Mouse (Mus musculus): ENCODE data around the gene Tbc1d24. TPM values are rescaled to one million over a fixed set of nuclear protein-coding genes. Genes with fewer than 3 reads are reported as not detected.

Tbc1d24 gene
- total RNA-seq, 2 experiments from 2014 or later = 71.1 to 72.5 TPM

DNA sequence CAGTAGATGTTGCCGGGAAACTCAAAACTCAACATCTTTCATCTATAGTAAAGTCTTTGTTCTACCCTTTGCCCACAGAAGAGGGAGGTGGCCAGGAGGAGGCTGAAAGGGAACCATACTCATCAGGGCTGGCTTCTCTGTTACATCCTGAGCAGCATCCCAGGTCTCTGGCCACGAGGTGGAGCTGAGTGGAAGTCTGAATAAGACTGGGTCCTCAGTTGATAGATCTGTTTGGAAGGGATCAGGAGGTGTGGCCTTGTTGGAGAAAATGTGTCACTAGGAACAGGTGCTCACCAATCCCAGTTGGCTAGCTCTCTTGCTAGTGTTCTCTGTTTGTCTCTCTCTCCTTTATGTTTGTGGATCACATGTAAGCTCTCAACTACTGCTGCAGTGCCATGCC, 10.0 kb downstream of the Tbc1d24 start:
- DNase-seq (ENCODE audit: low spot score in 2 of 2) = no peak
- intact Hi-C loops (cut with DNase I) = no loop called here

DNA sequence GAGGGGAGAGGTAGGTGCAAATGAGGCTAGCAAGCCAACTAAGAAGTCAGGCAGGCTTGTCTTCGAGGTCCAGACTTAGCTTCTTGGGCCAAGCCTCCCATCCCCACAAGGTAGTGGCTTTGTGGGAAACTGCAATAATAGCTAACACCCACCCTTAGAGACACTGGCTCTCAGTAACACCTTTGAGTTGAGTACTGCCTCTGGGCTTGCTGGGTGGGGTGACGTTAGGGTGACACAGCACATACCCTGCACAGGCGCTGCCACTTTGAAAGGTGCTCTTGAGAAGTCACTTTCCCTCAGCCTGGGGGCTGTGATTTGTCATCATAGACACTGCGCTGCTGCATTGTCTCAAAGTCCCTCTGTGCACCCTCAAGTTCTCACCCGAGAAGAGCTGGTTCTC, 11.6 kb downstream of the Tbc1d24 start:
- intact Hi-C loops (cut with DNase I) = no loop called here
- DNase-seq (ENCODE audit: low spot score in 2 of 2) = no peak

- no peak for DNase-seq (ENCODE audit: low spot score in 2 of 2)
- intact Hi-C loops (cut with DNase I) = no loop called here
These were observed 12.1 kb downstream of the Tbc1d24 start for GRCm38 (mm10) chr17:24193268-24193667.

DNA sequence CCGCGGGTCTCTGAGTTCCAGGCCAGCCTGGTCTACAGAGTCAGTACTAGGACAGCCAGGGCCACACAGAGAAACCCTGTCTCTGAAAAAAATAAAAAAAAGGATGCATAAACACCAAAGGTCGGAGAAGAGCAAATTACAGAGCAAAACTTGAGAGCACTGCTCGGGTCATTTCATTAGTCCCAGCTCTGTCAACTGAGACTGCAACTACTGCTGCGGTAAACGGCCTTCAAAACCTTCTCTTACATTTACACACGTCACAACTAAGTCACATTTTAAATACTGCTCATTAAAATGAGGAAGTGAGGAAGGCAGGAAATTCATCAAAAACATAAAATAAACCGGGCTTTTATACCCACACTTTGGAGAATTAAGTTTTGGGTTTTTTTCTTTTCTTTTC, 12.5 kb downstream of the Tbc1d24 start:
- no peak for DNase-seq (ENCODE audit: low spot score in 2 of 2)
- intact Hi-C loops (cut with DNase I) = no loop called here

GRCm38 (mm10) chr17:24191481-24191880, 13.9 kb downstream of the Tbc1d24 start:
- intact Hi-C loops (cut with DNase I) = no loop called here

DNA sequence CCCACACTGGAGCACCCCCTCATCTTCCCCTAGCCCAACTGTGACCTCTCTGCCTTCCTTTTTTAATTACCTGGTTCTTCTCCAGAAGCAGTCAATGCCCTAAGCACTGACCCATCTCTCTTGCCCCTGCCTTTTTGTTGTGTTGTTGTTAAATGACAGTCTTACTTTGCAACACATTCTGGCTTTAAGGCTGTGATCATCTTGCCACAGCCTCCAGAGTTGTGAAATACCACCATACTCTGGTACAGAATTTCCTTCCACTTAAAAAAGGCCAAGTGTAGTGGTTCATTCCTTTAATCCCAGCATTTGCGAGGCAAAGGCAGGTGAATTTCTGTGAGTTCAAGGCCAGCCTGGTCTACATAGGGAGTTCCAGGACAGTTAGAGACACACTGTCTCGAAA, 14.4 kb downstream of the Tbc1d24 start:
- intact Hi-C loops (cut with DNase I) = no loop called here
- DNase-seq (ENCODE audit: low spot score in 2 of 2) = no peak

More at GRCm38 (mm10) chr17:24191481-24191880, 13.9 kb downstream of the Tbc1d24 start:
- DNase-seq (ENCODE audit: low spot score in 2 of 2) = no peak

- intact Hi-C loops (cut with DNase I) = loop anchor here (5.0 to 10.0 kb wide), 2 partner anchors 178 to 211 kb away; partner anchors contain the start of genes Abca17 and Abca3
- DNase-seq (ENCODE audit: low spot score in 2 of 2) = no peak
These were observed 31.1 kb downstream of the Tbc1d24 start for GRCm38 (mm10) chr17:24174259-24174658.

- intact Hi-C loops (cut with DNase I) = loop anchor here (5.0 to 10.0 kb wide), 2 partner anchors 179 to 211 kb away; partner anchors contain the start of genes Abca17 and Abca3
These were observed 31.9 kb downstream of the Tbc1d24 start for GRCm38 (mm10) chr17:24173423-24173822.

GRCm38 (mm10) chr17:24171738-24172137, 33.6 kb downstream of the Tbc1d24 start:
- DNase-seq (ENCODE audit: low spot score in 2 of 2) = no peak
- intact Hi-C loops (cut with DNase I) = loop anchor here (5.0 to 10.0 kb wide), 2 partner anchors 181 to 213 kb away; partner anchors contain the start of genes Abca17 and Abca3

More at GRCm38 (mm10) chr17:24173423-24173822, 31.9 kb downstream of the Tbc1d24 start:
- peak; percentile 80 to 87 for DNase-seq (ENCODE audit: low spot score in 2 of 2)

- intact Hi-C loops (cut with DNase I) = loop anchor here (5.0 to 10.0 kb wide), 2 partner anchors 182 to 214 kb away; partner anchors contain the start of genes Abca17 and Abca3
- no peak for DNase-seq (ENCODE audit: low spot score in 2 of 2)
These were observed 34.6 kb downstream of the Tbc1d24 start for GRCm38 (mm10) chr17:24170729-24171128.

DNA sequence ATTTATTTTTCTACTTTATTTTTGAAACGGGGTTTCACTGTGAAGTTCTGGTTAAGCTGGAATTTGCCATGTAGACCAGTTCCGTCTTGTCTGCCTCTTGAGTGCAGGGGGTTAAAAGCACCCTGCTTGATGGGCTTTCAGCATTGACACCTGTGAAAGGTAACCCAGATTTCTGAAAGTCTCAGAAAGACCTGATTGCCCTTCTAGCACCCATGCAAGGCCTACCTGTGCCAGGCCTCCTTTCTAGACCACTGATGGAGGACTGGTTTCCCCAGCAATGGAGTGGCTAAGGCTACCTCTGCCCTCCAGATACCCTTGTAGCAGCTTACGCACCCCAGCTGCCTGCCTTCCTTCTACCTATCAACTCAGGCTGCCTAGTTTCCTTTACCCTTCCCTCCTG, 35.2 kb downstream of the Tbc1d24 start:
- DNase-seq (ENCODE audit: low spot score in 2 of 2) = no peak
- intact Hi-C loops (cut with DNase I) = loop anchor here (5.0 to 10.0 kb wide), 2 partner anchors 182 to 215 kb away; partner anchors contain the start of genes Abca17 and Abca3

- intact Hi-C loops (cut with DNase I) = loop anchor here (5.0 to 10.0 kb wide), 3 partner anchors 38 to 215 kb away; partner anchors contain the start of genes Abca17, Abca3, Ntn3 and Tbc1d24
- peak; percentile 97 for DNase-seq (ENCODE audit: low spot score in 2 of 2)
These were observed 35.9 kb downstream of the Tbc1d24 start, which contains the start of gene Atp6v0c for GRCm38 (mm10) chr17:24169317-24170065. TSS of gene Atp6v0c (minus strand) at chr17:24169702.

GRCm38 (mm10) chr17:24168590-24169277, 36.6 kb downstream of the Tbc1d24 start:
- intact Hi-C loops (cut with DNase I) = loop anchor here (5.0 kb wide), 1 partner anchor 39 kb away; the partner anchor contains the start of genes Ntn3 and Tbc1d24
- peak; percentile 68 to 72 for DNase-seq (ENCODE audit: low spot score in 2 of 2)

DNA sequence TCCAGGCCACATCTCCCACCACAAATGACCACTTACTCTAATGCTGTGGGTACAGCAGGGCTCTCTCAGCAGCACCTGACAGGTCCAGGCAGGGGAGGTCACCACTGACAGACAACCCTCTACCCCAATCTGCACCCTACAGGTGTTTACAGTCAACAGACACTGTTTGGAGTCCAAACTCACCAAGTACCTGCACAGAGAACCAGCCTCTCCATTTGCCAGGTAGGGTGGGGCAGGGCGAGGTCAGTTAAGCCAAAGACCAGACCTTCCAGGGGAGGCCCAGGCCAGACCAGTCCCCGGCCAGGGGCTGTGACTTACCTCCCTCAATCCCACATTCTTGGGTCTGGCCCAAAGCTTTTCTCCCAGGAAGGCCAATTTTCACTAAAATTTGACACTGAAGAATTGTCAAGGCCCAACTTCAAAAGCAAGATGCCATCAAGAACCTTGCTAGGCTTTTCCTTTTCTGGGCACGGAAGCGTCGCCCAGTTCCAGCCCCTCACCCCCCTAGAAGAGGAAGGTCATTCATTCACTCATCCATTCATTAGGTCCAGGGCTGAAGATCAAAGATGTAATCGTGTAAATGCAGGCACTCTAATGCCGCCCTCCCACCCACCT, 37.4 kb downstream of the Tbc1d24 start:
- intact Hi-C loops (cut with DNase I) = loop anchor here (5.0 kb wide), 1 partner anchor 39 kb away; the partner anchor contains the start of genes Ntn3 and Tbc1d24
- no peak for DNase-seq (ENCODE audit: low spot score in 2 of 2)

- DNase-seq (ENCODE audit: low spot score in 2 of 2) = no peak
- intact Hi-C loops (cut with DNase I) = loop anchor here (5.0 kb wide), 1 partner anchor 40 kb away; the partner anchor contains the start of genes Ntn3 and Tbc1d24
These were observed 38.2 kb downstream of the Tbc1d24 start for GRCm38 (mm10) chr17:24167120-24167519.

GRCm38 (mm10) chr17:24164566-24165259, 40.6 kb downstream of the Tbc1d24 start:
- intact Hi-C loops (cut with DNase I) = loop anchor here (5.0 kb wide), 1 partner anchor 43 kb away; the partner anchor contains the start of genes Ntn3 and Tbc1d24

DNA sequence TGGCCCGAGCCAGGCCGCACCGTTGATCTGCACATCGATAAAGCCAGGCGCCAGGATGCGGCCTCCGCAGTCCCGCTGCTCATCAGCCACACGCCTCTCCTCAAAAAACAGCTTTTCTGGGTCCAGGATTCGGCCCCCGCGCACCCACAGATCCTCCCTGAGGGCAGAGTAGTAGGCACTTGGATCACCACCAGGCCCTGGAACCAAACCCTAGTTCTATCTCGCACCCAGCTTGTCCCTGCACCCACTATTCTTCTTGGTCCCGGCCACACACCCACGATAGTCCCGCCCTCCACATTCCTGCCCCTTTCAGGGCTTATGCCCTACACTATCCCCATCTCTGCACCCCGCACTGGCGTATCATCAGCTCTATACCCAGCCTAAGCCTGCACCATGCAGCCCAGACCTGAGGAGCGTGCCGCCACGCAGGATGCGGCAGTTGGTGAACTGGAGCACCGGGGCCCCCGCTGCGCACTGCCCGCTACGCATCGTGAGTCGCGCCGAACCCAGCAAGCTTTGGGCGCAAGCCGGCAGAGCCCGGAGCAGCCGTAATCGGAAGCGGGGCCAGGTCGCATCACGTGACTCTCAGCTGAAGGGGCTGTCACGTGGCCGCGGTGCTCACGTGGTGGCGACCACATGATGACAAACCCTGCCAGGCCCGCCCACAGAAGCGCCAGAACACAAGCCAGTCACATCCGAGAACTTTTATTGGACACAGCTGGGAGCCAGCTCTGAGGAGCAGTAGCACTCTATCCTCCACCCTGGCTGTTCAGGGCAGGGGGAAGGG, 42.0 kb downstream of the Tbc1d24 start, which contains the start of gene Amdhd2:
Gene Amdhd2 (minus strand): TSS at position 591 of the 787 bp plus-strand sequence.
- intact Hi-C loops (cut with DNase I) = no loop called here
- peak; percentile 99 to 100 for DNase-seq (ENCODE audit: low spot score in 2 of 2)

More at GRCm38 (mm10) chr17:24164566-24165259, 40.6 kb downstream of the Tbc1d24 start:
- no peak for DNase-seq (ENCODE audit: low spot score in 2 of 2)
